Mouse (Mus musculus): ENCODE measurements at regions not wholly inside any gene's neighbourhood (a gene's known extent, or its start where the extent isn't known, plus 50 kb on each side); places are given as distances from the start of the nearest gene placed in this dataset.

DNA sequence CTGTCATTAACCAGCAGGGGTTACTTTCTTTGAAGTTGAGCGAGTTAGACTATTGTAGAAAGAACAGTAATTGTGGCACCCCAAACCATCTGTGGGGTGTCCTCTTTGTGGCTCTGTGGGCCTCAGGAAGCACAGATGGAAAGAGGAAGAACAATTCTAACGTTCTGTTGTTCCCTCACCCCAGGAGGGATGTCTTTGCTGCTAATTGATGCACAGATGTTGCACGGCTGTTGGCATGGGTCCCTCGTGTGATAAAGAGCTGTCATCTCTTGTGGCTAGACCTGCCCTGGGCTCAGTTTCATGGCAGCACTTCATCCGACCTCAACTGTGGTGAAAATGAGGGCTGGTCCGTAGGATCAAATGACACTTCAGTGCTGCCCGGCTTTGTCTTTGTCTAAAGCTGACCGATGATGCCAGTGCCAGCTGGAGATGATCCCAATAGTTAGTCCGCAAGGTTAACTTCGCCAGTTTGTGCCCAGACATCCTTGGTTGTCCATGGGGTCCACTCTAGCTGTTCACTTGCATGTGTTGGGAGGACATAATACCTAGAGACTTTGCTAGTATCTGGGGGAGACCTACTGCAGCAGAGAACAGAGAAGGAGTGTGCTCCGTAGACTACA lies 241.1 kb upstream of the Cxcr4 start:
- intact Hi-C loops (cut with DNase I): loop anchor here (5.0 kb wide), 1 partner anchor 546 kb away; no protein-coding TSS in a partner anchor
- DNase-seq (ENCODE audit: low spot score in 2 of 2): no peak

DNA sequence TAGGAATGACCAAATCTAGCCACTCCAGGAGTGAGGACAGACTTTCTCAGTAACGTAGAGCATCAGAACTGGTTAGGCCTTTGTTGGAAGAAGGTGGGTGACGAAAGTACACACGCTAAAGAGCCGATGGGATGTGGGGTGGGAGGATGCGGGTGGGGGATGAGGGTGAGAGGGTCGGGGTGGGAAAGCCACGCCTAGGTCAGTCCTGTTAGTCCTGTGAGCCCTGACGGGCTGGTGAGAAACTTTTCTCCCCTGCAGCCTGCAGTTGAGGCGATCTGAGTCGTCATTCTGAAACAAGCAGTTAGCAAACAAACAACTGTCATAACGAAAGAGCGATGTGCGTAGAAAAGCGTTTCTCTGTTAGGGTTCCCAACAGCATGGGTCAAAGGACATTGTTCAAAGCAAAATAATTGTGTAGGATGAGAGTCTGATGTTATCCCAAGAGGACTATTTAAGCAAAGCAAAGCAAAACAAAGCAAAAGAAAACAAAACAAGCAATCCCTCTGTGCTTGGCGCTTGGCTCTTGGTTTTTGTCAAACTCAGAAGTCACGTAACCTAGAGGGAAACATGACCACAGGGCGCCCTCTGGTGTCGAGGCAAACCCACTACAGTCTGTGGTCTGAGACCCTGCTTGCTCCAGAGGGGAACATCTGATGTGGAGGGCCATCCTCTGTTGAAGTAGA lies 240.2 kb upstream of the Cxcr4 start:
- intact Hi-C loops (cut with DNase I): loop anchor here (5.0 kb wide), 1 partner anchor 545 kb away; no protein-coding TSS in a partner anchor
- peak; percentile 56 to 60 for DNase-seq (ENCODE audit: low spot score in 2 of 2)

DNA sequence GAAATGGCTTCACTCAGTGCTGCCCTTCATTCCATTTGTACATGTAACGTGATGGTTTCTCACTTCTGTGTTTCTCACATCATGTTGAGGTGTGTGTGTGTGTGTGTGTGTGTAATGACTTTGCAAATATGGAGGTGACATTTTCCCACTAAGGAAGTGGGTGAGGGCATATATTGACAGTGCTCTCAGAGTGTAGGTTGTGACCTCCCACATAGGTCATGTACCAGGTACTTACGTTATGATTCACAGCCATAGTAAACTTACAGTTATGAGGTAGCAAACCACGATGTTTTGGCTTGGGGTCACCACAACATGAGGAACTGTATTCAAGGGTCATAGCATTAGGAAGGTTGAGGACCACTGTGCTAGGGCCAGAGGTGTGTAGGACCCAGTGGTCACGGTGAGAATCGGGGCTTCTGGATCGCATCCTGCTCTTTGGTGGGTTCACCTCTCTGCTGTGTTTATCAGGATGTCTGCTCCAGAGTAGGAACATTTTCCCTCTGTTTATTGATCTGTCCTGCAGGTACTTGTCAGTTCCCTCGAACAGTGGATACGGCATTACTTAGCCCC lies 238.7 kb upstream of the Cxcr4 start:
- DNase-seq (ENCODE audit: low spot score in 2 of 2): no peak
- intact Hi-C loops (cut with DNase I): loop anchor here (5.0 kb wide), 1 partner anchor 543 kb away; no protein-coding TSS in a partner anchor

DNA sequence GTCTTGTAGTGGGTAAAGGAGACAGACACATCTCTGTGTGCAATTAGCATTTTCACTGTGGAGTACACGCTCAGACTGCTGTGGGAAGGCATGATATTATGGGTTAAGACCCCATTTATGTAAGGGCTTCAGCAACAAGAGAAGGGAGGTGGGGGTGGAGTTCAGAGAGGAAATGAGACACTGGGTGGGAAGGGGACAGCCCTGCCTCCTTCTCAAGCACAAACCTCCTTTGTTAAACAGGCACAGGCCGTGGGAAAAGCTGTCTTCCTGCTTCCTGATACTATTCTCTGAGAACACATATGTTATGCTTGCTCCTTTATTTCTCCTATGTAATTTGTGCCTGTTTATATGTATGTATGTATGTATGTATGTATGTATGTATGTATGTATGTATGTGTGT lies 237.4 kb upstream of the Cxcr4 start:
- intact Hi-C loops (cut with DNase I): no loop called here
- DNase-seq (ENCODE audit: low spot score in 2 of 2): no peak

DNA sequence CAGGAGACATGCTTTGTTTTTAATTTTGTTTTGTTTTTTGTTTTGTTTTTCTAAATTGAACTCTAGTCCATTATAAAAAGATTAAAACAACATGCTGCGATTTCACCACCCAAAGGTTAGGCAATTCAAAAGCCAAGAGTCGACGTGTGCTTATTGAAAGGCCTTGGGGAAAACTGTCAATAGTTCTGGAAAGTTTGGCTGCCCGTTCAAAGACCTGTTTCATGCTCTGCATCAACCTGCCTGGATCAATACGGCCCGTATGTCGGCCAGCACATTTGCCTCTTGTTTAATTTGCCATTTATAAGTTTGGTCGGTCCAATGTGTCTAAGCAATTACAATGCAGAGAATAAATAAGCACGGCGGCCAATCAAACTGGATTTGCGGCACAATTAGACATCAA lies 234.3 kb upstream of the Cxcr4 start:
- intact Hi-C loops (cut with DNase I): no loop called here
- DNase-seq (ENCODE audit: low spot score in 2 of 2): no peak

DNA sequence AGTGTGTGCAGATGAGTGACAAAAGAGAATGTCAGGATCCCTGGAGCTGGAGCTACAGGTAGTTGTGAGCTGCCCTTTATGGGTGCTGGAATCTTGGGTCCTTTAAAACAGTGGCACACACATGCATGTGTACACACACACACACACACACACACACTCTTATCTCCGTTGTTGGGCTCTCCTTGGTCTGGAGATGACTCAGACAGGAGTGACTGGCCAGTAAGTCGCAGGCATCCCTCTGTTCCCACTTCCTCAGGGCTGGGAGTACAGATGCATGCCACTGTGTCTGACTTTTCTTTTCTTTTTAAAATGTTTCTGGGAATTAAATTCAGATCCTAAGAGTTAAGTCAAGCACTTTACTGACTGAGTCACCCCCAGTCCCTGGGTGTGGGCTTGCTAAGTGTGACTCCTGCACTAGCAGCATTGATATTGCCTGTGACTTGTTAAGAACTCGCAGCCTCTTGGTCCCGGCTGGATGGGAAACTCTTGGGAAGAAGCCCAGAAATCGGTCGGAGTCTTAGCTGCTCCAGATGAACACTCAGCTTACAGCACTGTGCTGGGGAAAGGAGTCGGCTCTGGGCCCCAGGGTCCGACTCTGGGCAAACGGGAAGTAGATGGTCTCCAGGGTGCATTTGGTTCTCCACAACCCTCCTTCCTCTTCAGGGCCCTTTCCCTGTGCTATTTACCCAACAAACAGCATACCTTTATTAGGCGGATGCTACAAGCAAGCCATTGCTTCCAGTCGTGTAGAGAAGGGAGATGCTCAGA lies 233.0 kb upstream of the Cxcr4 start:
- no peak for DNase-seq (ENCODE audit: low spot score in 2 of 2)
- intact Hi-C loops (cut with DNase I): loop anchor here (2.0 to 5.0 kb wide), 2 partner anchors 233 to 456 kb away; partner anchors contain the start of gene Cxcr4

DNA sequence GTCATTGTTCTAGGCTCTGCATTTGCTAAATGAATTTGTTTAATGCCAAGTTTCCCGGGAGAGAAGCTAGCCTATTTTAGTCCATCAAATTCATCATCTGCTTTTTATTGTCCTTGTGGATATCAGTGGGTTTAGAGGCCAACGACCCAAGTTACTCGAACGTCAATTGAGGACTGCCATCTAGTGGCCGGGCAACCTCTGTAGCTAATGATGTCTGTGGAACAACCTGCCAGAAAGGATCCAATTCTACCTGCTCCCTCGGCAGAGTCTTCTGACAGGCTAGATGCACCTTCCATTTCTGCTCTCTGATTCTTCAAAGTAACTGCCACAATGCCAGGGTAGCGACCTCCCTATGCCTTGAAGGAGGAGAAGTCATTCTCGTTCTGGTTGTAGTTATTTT lies 232.1 kb upstream of the Cxcr4 start:
- peak; percentile 68 to 71 for DNase-seq (ENCODE audit: low spot score in 2 of 2)
- intact Hi-C loops (cut with DNase I): loop anchor here (2.0 to 5.0 kb wide), 2 partner anchors 232 to 455 kb away; partner anchors contain the start of gene Cxcr4

DNA sequence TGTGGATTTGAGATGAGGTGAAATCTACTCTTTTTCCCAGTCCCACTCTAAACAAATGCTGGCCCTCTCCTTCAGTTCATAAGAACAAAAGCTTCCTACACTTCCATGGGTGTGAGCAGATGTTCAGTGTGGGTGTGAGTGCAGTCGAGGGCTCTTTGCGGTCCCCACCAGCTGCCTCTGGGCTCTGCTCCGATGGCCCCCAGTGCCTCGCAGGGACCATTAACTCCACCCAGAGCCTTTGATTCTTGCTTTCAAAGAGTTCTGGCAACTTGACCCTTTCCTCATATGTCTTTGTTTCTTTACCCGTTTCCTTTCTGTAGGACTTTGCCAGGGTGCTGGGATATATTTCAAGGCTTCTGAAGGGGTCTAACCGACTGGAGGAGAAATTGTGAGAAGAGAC lies 229.9 kb upstream of the Cxcr4 start:
- intact Hi-C loops (cut with DNase I): loop anchor here (5.0 kb wide), 1 partner anchor 230 kb away; the partner anchor contains the start of gene Cxcr4
- DNase-seq (ENCODE audit: low spot score in 2 of 2): no peak

DNA sequence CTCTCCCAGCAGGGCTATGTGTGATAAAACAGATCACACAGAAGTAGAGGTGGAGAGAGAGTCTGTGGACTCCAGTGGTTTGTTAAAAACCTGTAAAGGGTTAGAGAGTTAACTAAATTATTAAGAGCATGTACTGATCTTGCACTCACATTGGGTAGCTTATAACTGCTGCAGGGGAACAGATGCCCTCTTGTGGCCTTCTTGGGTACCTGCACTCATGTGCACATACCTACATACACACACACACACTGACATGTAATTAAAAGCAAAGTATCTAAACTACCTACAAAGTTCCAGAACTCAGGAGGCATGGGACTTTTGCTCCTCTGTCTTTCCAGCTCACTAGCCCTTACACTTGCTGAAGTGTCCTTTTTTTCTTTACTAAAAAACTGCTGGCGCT lies 228.4 kb upstream of the Cxcr4 start:
- intact Hi-C loops (cut with DNase I): loop anchor here (5.0 kb wide), 1 partner anchor 228 kb away; the partner anchor contains the start of gene Cxcr4
- DNase-seq (ENCODE audit: low spot score in 2 of 2): no peak

DNA sequence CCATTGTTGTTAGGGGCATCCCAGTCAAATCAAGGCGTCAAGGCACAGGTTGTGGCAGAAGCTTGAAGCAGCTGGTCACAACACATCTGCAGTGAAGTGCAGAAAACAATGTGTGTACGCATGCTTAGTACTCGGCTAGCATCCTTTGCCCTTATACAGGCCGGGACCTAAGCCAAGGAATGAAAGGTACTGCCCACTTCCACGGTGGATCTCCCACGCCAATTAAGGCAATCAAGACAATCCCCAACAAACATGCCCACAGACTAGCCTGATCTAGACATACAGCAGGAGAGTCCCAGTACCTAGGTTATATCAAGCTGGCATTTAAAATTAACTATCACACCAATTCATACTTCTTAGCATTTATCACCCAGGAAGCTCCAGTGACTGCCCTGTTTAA lies 227.5 kb upstream of the Cxcr4 start:
- intact Hi-C loops (cut with DNase I): loop anchor here (5.0 kb wide), 1 partner anchor 227 kb away; the partner anchor contains the start of gene Cxcr4
- no peak for DNase-seq (ENCODE audit: low spot score in 2 of 2)

DNA sequence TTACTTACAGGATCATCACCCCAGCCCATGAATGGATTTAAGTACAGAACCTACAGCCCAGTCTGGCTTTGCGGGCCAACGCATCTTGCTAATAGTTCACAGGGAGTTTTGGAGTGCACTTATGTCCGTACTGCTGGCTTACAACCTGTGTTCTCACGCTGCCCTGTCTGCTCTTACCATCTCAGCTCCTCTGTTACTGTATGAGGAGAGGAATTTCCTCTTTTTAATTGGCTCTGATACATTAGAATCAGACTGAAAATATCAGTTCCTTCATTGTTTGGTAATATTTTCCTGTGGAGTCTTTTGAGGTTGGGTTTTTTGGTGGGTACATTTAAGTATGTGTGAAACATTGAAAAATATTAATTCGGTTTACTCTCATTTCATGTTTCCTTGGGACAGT lies 221.3 kb upstream of the Cxcr4 start:
- intact Hi-C loops (cut with DNase I): no loop called here
- no peak for DNase-seq (ENCODE audit: low spot score in 2 of 2)

DNA sequence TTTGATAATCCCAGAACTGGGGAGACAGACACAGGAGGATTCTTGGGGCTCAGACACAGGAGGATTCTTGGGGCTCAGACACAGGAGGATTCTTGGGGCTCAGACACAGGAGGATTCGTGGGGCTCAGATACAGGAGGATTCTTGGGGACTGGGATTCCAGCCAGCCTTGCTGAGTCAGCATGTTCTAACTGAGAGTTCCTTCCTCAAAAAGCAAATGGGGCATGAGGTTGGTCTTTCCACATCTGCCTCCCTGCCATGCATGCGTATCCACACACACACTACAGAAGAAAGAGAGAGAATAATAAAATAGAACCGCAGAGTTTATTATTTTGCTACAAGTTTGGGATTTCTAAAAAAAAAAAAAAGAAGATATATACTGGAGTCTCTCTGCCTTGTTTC lies 218.8 kb upstream of the Cxcr4 start:
- intact Hi-C loops (cut with DNase I): no loop called here
- DNase-seq (ENCODE audit: low spot score in 2 of 2): no peak

DNA sequence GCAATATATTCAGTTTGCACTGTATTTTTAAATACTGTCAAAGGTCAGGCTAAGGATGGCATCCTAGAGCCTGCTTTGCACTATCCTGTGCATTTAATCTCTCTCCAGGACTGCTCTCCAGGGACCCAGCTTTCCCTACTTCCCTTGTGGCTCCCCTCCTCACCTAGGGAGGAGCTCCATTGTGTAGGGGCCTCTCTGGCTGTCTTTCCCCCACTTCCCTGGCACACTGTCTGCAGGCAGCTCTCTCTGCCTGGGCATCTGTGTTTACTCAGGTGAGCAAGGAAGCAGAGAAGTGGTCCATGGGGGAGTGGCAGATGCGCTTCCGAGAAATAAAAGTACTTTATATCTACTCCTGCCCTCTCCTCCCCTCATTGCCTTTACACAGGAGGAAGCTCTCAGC lies 218.0 kb upstream of the Cxcr4 start:
- DNase-seq (ENCODE audit: low spot score in 2 of 2): no peak

DNA sequence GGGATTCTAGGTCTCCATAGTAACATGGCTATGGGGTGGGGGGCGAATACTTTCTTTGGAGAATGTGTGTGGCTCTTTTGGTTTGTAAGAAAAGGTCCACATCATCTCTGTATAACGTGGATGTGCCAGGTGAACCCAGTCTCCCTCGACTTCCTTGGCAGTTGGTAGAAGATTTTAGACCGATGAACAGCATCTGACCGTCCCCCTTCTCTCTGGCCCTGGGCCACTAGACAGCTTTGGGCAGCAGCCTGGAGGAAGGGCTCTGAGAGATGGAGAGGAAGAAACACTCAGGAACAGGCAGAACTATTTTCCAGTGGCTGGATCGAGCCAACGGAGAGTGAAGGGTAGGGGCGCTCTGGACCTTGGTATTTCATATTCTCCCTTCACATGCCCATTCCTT lies 217.5 kb upstream of the Cxcr4 start:
- intact Hi-C loops (cut with DNase I): no loop called here
- DNase-seq (ENCODE audit: low spot score in 2 of 2): no peak

More for the DNA sequence above, 218.0 kb upstream of the Cxcr4 start:
- intact Hi-C loops (cut with DNase I): no loop called here

DNA sequence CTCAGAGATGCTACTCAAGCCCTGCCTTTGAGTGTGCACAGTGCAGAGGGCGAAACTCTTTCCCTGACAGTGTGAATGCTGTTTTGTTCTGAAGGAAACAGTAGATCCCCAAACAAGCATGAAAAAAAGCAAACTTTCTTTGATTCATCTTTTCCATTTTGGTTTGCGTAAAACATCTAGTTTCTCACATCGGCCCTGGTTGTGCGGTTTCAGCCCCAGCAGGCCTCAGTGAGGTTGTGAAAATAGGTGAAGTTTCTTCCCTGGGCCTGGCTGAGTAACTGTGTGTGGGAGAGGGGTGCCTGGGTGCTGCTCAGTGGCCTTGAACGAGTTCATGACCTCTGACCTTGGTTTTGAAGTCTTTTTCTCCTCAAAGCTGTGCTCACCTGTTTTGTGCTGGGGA lies 216.5 kb upstream of the Cxcr4 start:
- intact Hi-C loops (cut with DNase I): no loop called here
- DNase-seq (ENCODE audit: low spot score in 2 of 2): no peak

DNA sequence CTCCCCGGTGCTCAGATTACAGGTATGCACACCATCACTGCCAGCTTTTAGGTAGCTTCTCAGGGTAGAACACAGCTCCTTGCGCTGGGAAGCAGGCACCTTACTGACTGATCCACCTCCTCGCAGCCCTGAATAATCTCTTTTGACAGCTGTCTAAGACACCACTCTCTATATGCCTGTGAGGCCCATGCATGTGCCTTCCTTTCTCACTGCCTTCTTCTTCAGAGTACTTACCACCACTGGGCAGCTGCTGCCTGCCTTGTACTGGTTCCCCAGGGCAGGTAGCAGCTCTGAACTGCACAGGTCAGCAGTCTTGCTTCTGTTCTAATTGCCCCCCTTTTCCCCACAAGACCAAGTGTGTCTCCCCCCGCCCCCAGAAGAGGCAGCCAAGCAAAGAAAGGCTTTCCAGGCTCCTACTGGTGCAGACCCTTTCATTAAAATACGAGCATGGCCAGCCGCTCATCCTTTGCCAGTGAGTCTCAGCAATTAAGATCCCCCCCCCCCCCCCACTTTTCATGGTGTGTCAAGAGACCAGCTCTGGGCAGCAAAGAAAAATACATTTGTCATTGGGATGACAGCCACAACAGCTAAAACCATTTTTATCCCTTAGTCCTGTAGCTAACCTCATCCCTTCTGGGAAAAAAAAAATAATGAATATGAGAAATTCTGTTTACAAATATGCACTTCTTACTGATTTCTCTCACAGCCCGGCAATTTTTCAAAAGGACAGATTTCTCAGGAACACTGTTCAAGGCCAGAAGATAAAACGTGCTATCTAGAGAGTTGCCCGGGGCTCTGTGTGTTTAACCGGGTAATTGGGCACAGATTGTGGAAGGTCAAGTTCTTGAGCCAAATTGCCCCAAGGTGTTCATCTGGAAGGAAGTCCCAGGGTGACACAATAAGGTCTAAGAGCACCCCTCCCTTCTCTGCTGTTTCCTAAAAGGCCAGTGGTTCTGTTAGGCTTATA lies 213.9 kb upstream of the Cxcr4 start:
- no peak for DNase-seq (ENCODE audit: low spot score in 2 of 2)
- intact Hi-C loops (cut with DNase I): no loop called here

DNA sequence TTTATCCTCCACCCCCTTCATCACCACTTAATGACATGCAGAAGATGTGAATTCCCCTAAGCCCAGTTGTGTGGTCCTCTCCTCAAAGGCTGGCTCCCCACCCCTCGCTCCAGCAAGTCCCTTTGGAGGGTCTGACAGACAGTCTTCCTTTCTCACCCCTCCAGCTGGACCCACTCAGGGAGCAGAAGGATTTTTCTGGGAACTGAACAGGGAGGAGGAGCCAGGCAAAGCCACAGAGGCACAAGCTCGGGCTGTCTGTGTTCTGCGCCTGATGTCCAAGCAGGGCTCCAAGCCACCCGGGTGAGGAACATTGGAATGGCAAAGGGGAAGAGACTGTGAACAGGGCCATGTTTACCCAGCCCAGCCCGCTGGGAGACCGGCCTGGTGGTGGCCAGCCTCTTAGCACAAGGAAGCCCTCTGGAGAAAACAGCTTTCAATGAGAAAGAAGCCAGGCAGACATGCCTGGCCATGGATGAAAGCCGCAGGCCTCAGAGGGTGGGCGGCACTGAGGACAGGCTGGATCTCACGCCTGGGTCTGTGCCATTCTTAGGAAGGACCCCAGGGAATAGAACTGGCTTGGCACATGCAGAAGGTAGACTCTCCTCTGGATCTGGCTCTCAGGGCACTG lies 211.5 kb upstream of the Cxcr4 start:
- DNase-seq (ENCODE audit: low spot score in 2 of 2): no peak
- intact Hi-C loops (cut with DNase I): no loop called here

DNA sequence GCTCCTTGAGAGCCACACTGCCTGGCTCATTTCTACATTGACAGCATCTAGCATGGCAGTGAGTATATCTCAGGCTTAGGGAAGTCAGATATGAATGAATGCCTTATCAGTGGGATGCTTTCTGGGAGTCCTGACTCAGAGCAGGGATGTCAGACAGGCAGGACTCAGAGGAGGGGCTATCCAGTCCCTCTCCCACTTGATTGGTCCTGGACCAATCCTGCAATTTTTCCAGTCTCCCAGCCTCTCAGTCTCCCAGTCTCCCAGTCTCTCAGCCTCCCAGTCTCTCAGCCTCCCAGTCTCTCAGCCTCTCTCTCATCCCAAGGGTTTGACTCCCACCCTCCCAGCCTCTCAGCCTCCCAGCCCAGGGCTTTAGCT lies 211.0 kb upstream of the Cxcr4 start:
- DNase-seq (ENCODE audit: low spot score in 2 of 2): no peak
- intact Hi-C loops (cut with DNase I): no loop called here

DNA sequence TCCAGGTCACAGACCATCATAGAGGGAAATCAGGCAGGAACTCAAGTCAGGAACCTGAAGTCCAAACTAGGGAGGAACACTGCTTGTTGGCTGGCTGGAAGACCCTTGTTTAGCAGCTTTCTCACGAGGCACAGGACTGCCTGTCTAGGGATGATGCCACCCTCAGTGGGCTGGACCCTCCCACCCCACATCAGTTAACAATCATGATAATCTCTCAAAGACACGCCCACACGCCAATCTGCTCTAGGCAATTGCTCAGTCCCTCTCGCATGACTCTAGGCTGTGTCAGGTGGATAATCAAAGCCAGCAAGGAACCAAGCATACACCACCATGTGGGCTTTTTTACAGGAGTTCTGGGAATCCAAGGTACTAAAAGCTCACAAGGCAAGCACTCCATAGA lies 206.6 kb upstream of the Cxcr4 start:
- intact Hi-C loops (cut with DNase I): no loop called here
- no peak for DNase-seq (ENCODE audit: low spot score in 2 of 2)
